Mouse (Mus musculus) E14TG2a.4 (cell line): Measurements from ENCODE around the gene Fkrp.
A peak's percentile ranks its signal among the peaks of the same experiment; 100 is the strongest.

Experiments
- H3K27me3 ChIP-seq: 2 replicates; pipeline ENCODE4 v1.6.1; 2014; ENCODE audit warnings: low read length, control low read depth; ENCODE audit not compliant: insufficient read depth
- H3K36me3 ChIP-seq: 2 replicates; pipeline ENCODE4 v1.6.1; 2014; ENCODE audit warnings: low read length, control low read depth; ENCODE audit not compliant: insufficient read depth
- H3K4me1 ChIP-seq: replicated peaks from 2 replicates; pipeline ENCODE4 v1.6.1; 2014; ENCODE audit warnings: low read depth, low read length, control low read depth
- H3K4me3 ChIP-seq: replicated peaks from 2 replicates; pipeline ENCODE4 v1.5.1; 2014; ENCODE audit warnings: mild to moderate bottlenecking, low read length
- H3K9me3 ChIP-seq: 2 replicates; pipeline ENCODE4 v1.6.1; 2014; ENCODE audit warnings: low read length, control low read depth
- CTCF ChIP-seq: conservative IDR thresholded peaks from 2 replicates; pipeline ENCODE4 v1.5.1; 2014; ENCODE audit warnings: low read length
- NANOG ChIP-seq: IDR thresholded peaks from 2 replicates; pipeline ENCODE4 v1.6.1; 2014; ENCODE audit warnings: borderline replicate concordance, low read length, mixed read lengths
- POU5F1 ChIP-seq: IDR thresholded peaks from 2 replicates; pipeline ENCODE4 v1.6.1; 2014; ENCODE audit warnings: low read length, borderline replicate concordance

Fkrp gene

GRCm38 (mm10) chr7:16821669-16822101, 5.2 kb upstream of the Fkrp start:
- H3K4me3 ChIP-seq = no peak overlapping the region
- no peaks in the 10 kb centered on the region for H3K9me3 ChIP-seq
- TF ChIP-seq POU5F1 = no peak
- no peak for TF ChIP-seq NANOG
- TF ChIP-seq CTCF = no peak
- H3K27me3 ChIP-seq = no peaks in the 10 kb centered on the region
- H3K4me1 ChIP-seq = peaks cover 65% of the 10 kb centered on the region
- peaks cover 82% of the 10 kb centered on the region for H3K36me3 ChIP-seq

- H3K9me3 ChIP-seq = no peaks in the 10 kb centered on the region
- TF ChIP-seq POU5F1 = no peak
- H3K27me3 ChIP-seq = no peaks in the 10 kb centered on the region
- H3K4me1 ChIP-seq = peaks cover 60% of the 10 kb centered on the region
- H3K36me3 ChIP-seq = peaks cover 77% of the 10 kb centered on the region
- H3K4me3 ChIP-seq = no peak overlapping the region
Observed at GRCm38 (mm10) chr7:16821091-16821490, 4.6 kb upstream of the Fkrp start.

DNA sequence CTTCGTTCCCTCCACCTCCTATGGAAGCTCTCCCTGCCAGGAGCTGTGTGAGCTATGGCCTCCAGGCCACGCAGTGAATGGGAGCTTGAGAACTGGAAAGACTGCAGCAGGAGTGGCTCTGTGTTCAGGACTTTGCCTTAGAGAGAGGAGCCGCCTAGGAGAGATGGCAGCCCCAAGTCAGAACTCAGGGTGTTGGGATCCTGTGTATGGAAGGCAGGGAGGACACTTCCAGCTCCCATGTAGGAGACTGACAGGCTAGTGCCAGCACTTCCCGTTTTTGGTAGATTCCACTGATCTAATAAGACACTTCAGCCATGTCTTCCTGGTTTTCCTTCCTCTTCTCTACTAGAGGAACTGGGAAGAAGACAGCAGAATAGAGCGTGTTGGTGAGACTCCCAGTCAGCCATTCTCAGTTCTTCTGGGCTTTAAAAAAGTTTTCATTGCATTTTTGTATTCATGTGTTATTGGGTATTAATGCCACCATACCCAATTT, 3.8 kb upstream of the Fkrp start:
- H3K4me3 ChIP-seq = no peak overlapping the region
- peaks cover 69% of the 10 kb centered on the region for H3K36me3 ChIP-seq
- no peaks in the 10 kb centered on the region for H3K27me3 ChIP-seq
- H3K4me1 ChIP-seq = peaks cover 58% of the 10 kb centered on the region
- no peaks in the 10 kb centered on the region for H3K9me3 ChIP-seq
- TF ChIP-seq NANOG = no peak
- no peak for TF ChIP-seq CTCF
- TF ChIP-seq POU5F1 = no peak

DNA sequence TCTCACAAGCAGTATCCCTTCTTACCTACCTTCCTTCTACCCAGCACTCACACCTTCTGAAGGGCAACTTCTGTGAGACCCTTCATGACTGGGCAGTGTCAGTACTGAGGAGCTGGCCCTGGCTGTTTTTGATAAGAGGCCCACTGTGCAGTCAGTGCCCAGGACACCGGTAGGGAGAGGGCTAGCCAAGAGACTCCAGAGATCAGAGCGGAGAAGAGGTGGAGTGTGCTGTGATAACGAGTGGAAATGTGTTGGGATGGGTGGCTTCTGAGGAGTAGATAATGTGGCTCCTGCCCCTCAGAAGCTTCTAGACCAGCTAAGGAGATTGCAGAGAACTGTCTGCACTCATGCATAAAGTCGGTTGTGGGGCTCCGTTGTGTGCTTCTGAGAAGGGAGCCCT, 3.3 kb upstream of the Fkrp start:
- peaks cover 55% of the 10 kb centered on the region for H3K4me1 ChIP-seq
- no peaks in the 10 kb centered on the region for H3K27me3 ChIP-seq
- peaks cover 66% of the 10 kb centered on the region for H3K36me3 ChIP-seq
- TF ChIP-seq CTCF = no peak
- TF ChIP-seq POU5F1 = no peak
- no peak for TF ChIP-seq NANOG
- no peak overlapping the region for H3K4me3 ChIP-seq
- H3K9me3 ChIP-seq = no peaks in the 10 kb centered on the region

DNA sequence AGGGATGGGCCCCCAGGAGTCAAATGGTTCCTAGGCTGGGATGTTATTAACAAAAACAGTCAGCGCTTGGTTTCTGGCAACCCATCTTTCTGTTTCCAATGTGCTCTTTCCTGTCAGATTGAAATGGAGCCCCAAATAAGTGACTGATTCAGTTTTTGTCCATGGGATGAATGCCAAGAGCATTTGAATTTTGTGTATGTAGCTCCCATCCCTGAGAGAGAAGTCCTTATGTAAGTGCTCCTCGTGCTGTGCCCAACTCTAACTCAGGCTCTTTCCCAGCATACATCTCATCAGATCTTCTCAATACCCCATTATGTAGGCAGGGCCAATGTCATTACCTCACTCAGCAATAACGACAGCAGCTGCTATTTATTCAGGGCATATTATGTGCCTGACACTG, 1.2 kb upstream of the Fkrp start:
- peaks cover 62% of the 10 kb centered on the region for H3K36me3 ChIP-seq
- TF ChIP-seq POU5F1 (no peak), CTCF (no peak), NANOG (no peak)
- peaks cover 49% of the 10 kb centered on the region for H3K4me1 ChIP-seq

GRCm38 (mm10) chr7:16816078-16816474, 456 bp downstream of the Fkrp start:
- H3K27me3 ChIP-seq = peaks cover 19% of the 10 kb centered on the region
- H3K4me3 ChIP-seq = peak overlapping the region; percentile 97
- TF ChIP-seq NANOG (no peak), POU5F1 (no peak), CTCF (no peak)
- peaks cover 51% of the 10 kb centered on the region for H3K4me1 ChIP-seq
- H3K9me3 ChIP-seq = no peaks in the 10 kb centered on the region
- peaks cover 46% of the 10 kb centered on the region for H3K36me3 ChIP-seq

More for the DNA sequence above, 1.2 kb upstream of the Fkrp start:
- Histone ChIP-seq H3K27me3 (peaks cover 4% of the 10 kb centered on the region; the same call in 1 of the 2 replicates), H3K4me3 (peak overlapping the region; percentile 97), H3K9me3 (no peaks in the 10 kb centered on the region)

GRCm38 (mm10) chr7:16815351-16815941, 1.1 kb downstream of the Fkrp start, which contains the start of gene Strn4:
TSS of gene Strn4 (plus strand) at chr7:16815889.
- Histone ChIP-seq H3K4me3 (peak within 1 kb of the TSS; percentile 97), H3K4me1 (peaks cover 49% of the 10 kb centered on the region), H3K27me3 (peaks cover 26% of the 10 kb centered on the region), H3K36me3 (peaks cover 44% of the 10 kb centered on the region), H3K9me3 (no peaks in the 10 kb centered on the region)
- no peak for TF ChIP-seq POU5F1
- TF ChIP-seq NANOG = no peak
- no peak for TF ChIP-seq CTCF

DNA sequence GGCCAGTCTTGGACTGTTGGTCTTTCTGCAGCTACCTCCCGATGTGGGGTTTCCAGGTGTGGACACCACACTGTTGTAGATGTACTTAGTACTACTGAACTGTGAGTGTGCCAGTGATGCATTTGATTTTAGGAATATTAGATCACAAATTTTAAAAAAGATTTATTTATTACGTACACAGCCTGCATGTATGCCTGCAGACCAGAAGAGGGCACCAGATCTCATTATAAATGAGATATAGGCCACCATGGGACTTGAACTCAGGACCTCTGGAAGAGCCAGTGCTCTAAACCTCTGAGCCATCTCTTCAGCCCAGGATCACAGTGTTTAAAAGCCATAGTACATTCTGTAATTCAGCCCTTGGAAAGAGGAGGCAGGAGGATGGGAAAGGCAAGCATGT, 4.0 kb downstream of the Fkrp start:
- TF ChIP-seq CTCF (peak; percentile 33; the same call in 1 of the 2 replicates), POU5F1 (no peak)
- Histone ChIP-seq H3K4me1 (peaks cover 44% of the 10 kb centered on the region), H3K9me3 (no peaks in the 10 kb centered on the region), H3K36me3 (peaks cover 27% of the 10 kb centered on the region), H3K27me3 (peaks cover 28% of the 10 kb centered on the region), H3K4me3 (no peak overlapping the region)

GRCm38 (mm10) chr7:16811649-16812070, 4.9 kb downstream of the Fkrp start:
- H3K27me3 ChIP-seq = peaks cover 28% of the 10 kb centered on the region
- no peak for TF ChIP-seq CTCF
- no peak for TF ChIP-seq NANOG
- no peak for TF ChIP-seq POU5F1

More at GRCm38 (mm10) chr7:16811649-16812070, 4.9 kb downstream of the Fkrp start:
- no peaks in the 10 kb centered on the region for H3K9me3 ChIP-seq
- peaks cover 37% of the 10 kb centered on the region for H3K4me1 ChIP-seq
- H3K4me3 ChIP-seq = peak overlapping the region; percentile 86
- peaks cover 27% of the 10 kb centered on the region for H3K36me3 ChIP-seq
